Mouse (Mus musculus): ENCODE results near the gene Elac2.

- TF ChIP-seq CTCF (IDR thresholded peaks at IDR 0.05; ENCODE audit: low read depth, low read length): no peak
- no peak for TF ChIP-seq GATA1 (IDR thresholded peaks at IDR 0.05; ENCODE audit: borderline replicate concordance, low read length)
- TF ChIP-seq POLR2AphosphoS5 (IDR thresholded peaks at IDR 0.05; ENCODE audit: insufficient replicate concordance, low read depth, low read length): no peak
- no peak for TF ChIP-seq TAL1 (conservative IDR thresholded peaks at IDR 0.05; ENCODE audit: low read depth, low read length)
Observed at GRCm38 (mm10) chr11:65004836-65005235, 26.0 kb downstream of the Elac2 start.
